Mouse (Mus musculus) myocyte (in vitro differentiated cells): ENCODE data around the gene Bcl3.

Experiments
- E2F4 ChIP-seq: IDR thresholded peaks from one replicate; pipeline ENCODE4 v1.6.1; 2011; ENCODE audit warnings: mild to moderate bottlenecking, control low read depth, moderate library complexity; ENCODE audit not compliant: insufficient read depth
- MYOD1 ChIP-seq, 3 experiments: IDR thresholded peaks; one replicate each; pipeline ENCODE4 v1.6.1; 2011; ENCODE audit warnings: control low read depth in 2 of 3, low read depth in 2 of 3, mild to moderate bottlenecking in 2 of 3, moderate library complexity in 1 of 3; ENCODE audit not compliant: insufficient read length in 2 of 3, control insufficient read depth in 1 of 3
- MYOG ChIP-seq, 3 experiments: IDR thresholded peaks; one replicate each; pipeline ENCODE4 v1.6.1; 2011; ENCODE audit warnings: control low read depth in 2 of 3, low read depth in 2 of 3, mild to moderate bottlenecking in 2 of 3; ENCODE audit not compliant: insufficient read length in 2 of 3, control insufficient read depth in 1 of 3, insufficient read depth in 1 of 3
- POLR2A ChIP-seq: IDR thresholded peaks from one replicate; pipeline ENCODE4 v1.6.1; 2011; ENCODE audit warnings: low read depth, mild to moderate bottlenecking, control low read depth, moderate library complexity; ENCODE audit not compliant: insufficient read length
- POLR2AphosphoS2 ChIP-seq: IDR thresholded peaks from one replicate; pipeline ENCODE4 v1.6.1; 2011; ENCODE audit warnings: low read depth, control low read depth; ENCODE audit not compliant: insufficient read length
- REST ChIP-seq: IDR thresholded peaks from one replicate; pipeline ENCODE4 v1.6.1; 2011; ENCODE audit warnings: mild to moderate bottlenecking, control low read depth, moderate library complexity; ENCODE audit not compliant: insufficient read depth, insufficient read length
- TCF12 ChIP-seq: IDR thresholded peaks from one replicate; pipeline ENCODE4 v1.6.1; 2011; ENCODE audit warnings: mild to moderate bottlenecking, control low read depth; ENCODE audit not compliant: poor library complexity, insufficient read depth, severe bottlenecking
- TCF3 ChIP-seq: IDR thresholded peaks from one replicate; pipeline ENCODE4 v1.6.1; 2011; ENCODE audit warnings: low read depth, control low read depth; ENCODE audit not compliant: insufficient read length
- USF1 ChIP-seq: IDR thresholded peaks from one replicate; pipeline ENCODE4 v1.6.1; 2011; ENCODE audit warnings: low read depth, mild to moderate bottlenecking, control low read depth, moderate library complexity

GRCm38 (mm10) chr7:19853526-19853925, 31.0 kb upstream of the Bcl3 start:
- no peak for TF ChIP-seq POLR2A
- no peak for TF ChIP-seq TCF12
- no peak for TF ChIP-seq POLR2AphosphoS2
- no peak for TF ChIP-seq MYOG (IDR thresholded peaks at IDR 0.05; ENCODE audit: control insufficient read depth in 1 of 3, insufficient read depth in 1 of 3, insufficient read length in 2 of 3, low read depth in 2 of 3)
- TF ChIP-seq MYOD1 (IDR thresholded peaks at IDR 0.05; ENCODE audit: control insufficient read depth in 1 of 3, insufficient read length in 2 of 3, low read depth in 2 of 3): no peak
- no peak for TF ChIP-seq E2F4
- no peak for TF ChIP-seq TCF3
- no peak for TF ChIP-seq USF1
- no peak for TF ChIP-seq REST
